Mouse (Mus musculus) olfactory bulb, adult 2 months (tissue): ENCODE data around the gene Mif. TPM values are rescaled to one million over a fixed set of nuclear protein-coding genes. Genes with fewer than 3 reads are reported as not detected.
"Not testable (repeated sequence)": the region's sequence is repeated elsewhere in the genome, so short reads cannot be mapped to it uniquely, and the experiment has no call there.

ENCODE experiments used
- H3K27ac ChIP-seq: fragments of 200-500 bp; 2 replicates; pipeline ENCODE4 v1.5.1; 2012; ENCODE audit warnings: low read depth, low read length; ENCODE audit not compliant: insufficient read depth
- H3K4me1 ChIP-seq: fragments of 200-500 bp; 2 replicates; pipeline ENCODE4 v1.6.1; 2012; ENCODE audit warnings: low read length; ENCODE audit not compliant: control insufficient read depth, insufficient read depth
- H3K4me3 ChIP-seq: fragments of 200-500 bp; 2 replicates; pipeline ENCODE4 v1.5.1; 2012; ENCODE audit warnings: mild to moderate bottlenecking, low read depth, low read length, moderate library complexity; ENCODE audit not compliant: insufficient read depth
- CTCF ChIP-seq: fragments of 200-500 bp; IDR thresholded peaks from 2 replicates; pipeline ENCODE4 v1.5.1; 2012; ENCODE audit warnings: low read depth, mild to moderate bottlenecking, low read length, moderate library complexity; ENCODE audit not compliant: insufficient read depth
- POLR2A ChIP-seq: fragments of 200-500 bp; IDR thresholded peaks from 2 replicates; pipeline ENCODE4 v1.6.1; 2012; ENCODE audit warnings: mild to moderate bottlenecking, low read depth, low read length, moderate library complexity; ENCODE audit not compliant: insufficient read depth
- WGBS: fragments of 180-500 bp; shearing (Covaris S2); methylation state at CpG from one replicate; pipeline ENCODE4 v1.1.7; 2018; 5-methylcytosine and 5-hydroxymethylcytosine counted together
- polyA plus RNA-seq: library from polyadenylated mRNA; stranded (reverse); fragments of >200 nt; gene quantifications from 2 replicates; pipeline ENCODE4 v1.2.4, GENCODE M21; 2012; ENCODE audit warnings: low replicate concordance; ENCODE audit not compliant: missing spikeins, insufficient read depth, insufficient read length

Mif gene
- polyA plus RNA-seq, 1 experiment = not detected

DNA sequence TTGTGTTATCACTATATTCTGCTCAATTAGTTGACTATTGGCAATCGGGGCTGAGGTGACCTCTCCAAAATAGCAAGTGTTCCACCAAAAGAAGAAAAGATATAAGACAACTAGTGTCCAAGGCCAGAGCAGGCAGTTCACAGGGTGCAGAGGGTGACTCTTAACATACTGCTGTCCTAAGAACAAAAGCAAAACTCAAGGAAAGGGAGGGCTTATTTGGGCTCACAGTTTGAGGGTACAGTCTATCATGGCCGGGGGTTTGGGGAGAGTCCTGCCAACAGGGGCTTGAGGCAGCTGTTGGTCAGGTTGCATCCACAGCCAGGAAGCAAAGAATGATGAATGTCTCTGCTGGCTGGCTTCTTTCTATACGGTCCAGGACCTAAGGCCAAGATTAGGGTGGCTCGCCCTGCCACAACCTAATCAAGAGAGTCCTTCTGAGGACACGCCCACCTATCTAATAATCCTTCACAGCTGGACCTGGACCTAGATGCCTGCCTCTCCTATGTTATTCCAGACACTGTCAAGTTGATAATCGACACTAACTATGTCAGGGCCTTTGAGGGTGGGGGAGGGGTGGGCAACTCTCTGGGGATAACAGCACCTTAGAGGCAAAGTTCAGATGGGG is 14.6 kb downstream of the Mif start:
- 85% methylated on average over 6 of the region's 6 CpGs for WGBS
- Histone ChIP-seq H3K4me1 (no peaks in the 10 kb centered on the region), H3K4me3 (no peak overlapping the region), H3K27ac (no peak overlapping the region)
- TF ChIP-seq POLR2A (no peak), CTCF (no peak)

DNA sequence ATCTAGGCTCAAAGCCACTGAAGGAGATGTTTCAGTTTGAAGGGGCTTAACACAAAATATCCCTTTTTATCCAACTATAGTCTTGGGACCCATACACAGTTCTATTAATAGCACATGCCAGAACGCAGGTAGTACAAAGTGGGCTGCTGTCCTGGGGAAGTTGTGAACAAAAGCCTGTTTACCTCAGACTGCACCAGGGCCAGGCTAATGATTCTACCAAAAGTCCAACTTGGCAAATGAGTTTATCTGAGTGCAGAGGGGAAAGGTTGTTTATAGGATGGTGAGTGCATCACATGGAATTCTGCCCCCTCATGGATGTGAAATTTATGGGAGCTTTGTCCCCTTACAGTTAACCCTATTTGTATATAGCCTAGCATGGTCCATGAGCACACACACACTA is 15.2 kb downstream of the Mif start:
- no peak for TF ChIP-seq POLR2A
- TF ChIP-seq CTCF = no peak
- H3K4me3 ChIP-seq = no peak overlapping the region
- no peaks in the 10 kb centered on the region for H3K4me1 ChIP-seq
- H3K27ac ChIP-seq = no peak overlapping the region
- WGBS = 26% methylated on average over 1 of the region's 1 CpGs

DNA sequence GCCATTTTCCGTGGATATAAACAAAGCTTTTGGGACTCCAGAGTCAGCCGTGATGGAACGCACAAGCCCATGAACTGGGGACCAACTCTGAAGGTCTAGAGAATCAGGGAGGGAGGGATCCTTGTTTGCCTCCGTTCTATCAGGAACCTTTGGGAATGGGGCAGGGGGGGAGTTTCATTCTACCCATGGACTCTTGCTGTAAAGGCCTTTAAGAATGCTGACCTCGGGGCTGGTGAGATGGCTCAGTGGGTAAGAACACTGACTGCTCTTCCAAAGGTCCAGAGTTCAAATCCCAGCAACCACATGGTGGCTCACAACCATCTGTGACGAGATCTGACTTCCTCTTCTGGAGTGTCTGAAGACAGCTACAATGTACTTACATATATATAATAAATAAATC is 16.1 kb downstream of the Mif start:
- H3K27ac ChIP-seq, H3K4me1 ChIP-seq, H3K4me3 ChIP-seq: not testable (repeated sequence)
- 85% methylated on average over 6 of the region's 6 CpGs for WGBS

DNA sequence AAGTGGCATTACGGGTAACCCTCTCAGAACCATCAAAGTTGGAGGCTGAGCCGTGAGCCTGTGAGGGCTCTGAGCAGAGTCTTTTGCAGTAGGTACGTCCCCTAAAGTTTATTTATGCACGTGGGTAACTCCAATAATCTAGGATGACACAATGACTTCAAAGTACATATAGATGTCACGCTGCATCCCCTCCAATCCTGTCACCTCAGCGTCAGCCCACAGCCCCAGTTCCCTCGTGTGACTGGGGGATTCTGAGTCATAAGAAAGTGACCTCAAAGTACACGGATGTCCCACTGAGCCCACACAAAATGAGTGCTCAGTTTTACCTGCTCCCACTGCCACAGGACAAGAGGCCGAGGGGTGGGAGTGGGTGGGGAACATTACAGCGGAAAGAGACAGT is 20.9 kb downstream of the Mif start:
- 93% methylated on average over 10 of the region's 10 CpGs for WGBS
- Histone ChIP-seq H3K4me1 (peaks cover 15% of the 10 kb centered on the region), H3K4me3 (no peak overlapping the region), H3K27ac (no peak overlapping the region)
- TF ChIP-seq CTCF (no peak), POLR2A (no peak)

DNA sequence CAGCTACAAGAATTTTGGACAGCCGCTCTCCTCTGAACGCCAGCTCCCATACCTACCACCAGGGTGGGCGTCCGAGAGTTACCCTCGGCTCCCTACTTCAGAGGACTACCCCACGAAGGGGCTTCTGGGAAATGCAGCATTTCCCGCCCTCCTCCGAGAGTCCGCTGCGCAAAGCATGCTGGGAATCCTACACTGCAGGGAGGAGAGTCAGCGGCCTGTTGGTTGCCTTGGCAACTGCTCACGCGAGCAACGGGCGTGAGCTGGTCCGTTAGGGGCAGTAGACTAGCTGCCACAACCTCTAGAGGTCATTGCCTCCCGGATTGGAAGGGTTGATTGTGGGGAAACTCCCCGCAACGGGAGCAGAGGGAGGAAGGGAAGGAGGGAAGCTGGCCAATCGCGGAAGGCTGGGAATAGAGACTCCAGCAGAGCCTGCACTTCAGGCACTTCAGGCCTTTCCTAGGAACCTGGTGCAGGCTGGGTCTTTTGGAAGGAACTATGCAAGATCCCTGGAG is 22.7 kb downstream of the Mif start, which contains the start of gene Gstt2:
TSS of gene Gstt2 (minus strand) at position 177 of the 512 bp plus-strand sequence.
- TF ChIP-seq POLR2A (0 out of 2 replicates have a peak, but pooled peaks have one; percentile 59), CTCF (no peak)
- Histone ChIP-seq H3K4me1 (peaks cover 18% of the 10 kb centered on the region), H3K4me3 (peak within 1 kb of the TSS; percentile 55), H3K27ac (peak within 1 kb of the TSS; percentile 74)
- under 1% methylated on average over 21 of the region's 21 CpGs for WGBS

DNA sequence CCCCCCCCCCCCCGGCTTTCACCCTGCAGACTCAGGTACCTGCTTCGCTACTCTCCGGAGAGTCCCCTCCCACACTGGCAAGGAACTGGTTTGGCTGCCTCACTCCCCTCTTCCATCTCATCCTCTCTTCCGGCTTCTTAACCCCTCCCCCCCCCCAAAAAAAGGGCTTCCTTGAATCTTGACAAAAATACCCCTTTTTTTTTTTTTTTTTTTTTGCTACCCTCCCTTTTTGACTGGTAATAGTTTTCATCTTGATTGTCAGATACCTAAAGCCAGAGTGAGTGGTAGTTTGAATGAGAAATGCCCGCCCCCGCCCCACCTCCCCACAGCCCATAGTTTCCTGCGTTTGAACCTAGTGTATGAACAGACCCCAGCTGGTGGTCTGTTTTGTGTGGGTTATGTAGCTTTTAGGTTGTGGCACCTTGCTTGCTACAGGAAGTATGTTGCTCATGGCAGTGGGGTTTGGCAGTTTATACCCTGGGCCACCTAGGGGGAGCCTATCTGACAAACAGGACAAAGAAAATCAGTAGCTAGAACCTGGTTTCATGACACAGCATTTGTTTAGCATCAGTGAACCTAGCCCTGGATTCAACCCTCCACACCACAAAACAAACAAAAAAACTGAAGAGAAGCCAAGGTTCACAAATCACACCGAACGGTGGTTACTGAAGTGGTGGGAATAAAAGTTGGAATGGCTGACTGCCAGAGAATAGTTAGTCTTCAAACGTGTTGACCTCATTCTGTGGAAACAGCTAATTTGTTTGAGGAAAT is 24.1 kb downstream of the Mif start:
- peaks cover 19% of the 10 kb centered on the region for H3K4me1 ChIP-seq
- 14% methylated on average over 10 of the region's 10 CpGs for WGBS
- no peak overlapping the region for H3K4me3 ChIP-seq
- no peak overlapping the region for H3K27ac ChIP-seq
- TF ChIP-seq POLR2A (no peak), CTCF (no peak)

DNA sequence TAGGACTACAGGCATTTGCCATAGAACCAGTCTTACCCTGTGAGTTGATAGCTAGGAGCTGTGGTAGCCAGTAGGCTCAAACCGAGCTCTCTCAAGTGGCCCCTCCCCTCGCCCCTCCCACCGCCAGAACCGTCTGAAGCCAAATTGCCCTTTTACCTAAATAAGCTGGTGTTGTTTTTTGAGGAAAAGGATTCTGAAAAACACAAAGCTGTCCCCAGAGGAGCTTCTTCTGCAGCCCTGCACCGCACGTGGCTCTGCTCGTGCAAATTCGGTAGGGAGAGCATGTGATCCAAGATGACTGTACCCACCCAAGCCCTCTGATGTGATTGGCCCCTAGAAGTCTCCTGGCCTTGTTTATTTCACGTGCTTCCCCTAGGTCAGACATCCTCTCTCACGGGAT is 24.7 kb downstream of the Mif start:
- 2% methylated on average over 10 of the region's 10 CpGs for WGBS
- no peak for TF ChIP-seq CTCF
- no peak for TF ChIP-seq POLR2A
- H3K27ac ChIP-seq = 0 out of 2 replicates have a peak overlapping the region, but pooled peaks have one; percentile 31
- peak overlapping the region; percentile 29 for H3K4me3 ChIP-seq
- H3K4me1 ChIP-seq = peaks cover 19% of the 10 kb centered on the region

DNA sequence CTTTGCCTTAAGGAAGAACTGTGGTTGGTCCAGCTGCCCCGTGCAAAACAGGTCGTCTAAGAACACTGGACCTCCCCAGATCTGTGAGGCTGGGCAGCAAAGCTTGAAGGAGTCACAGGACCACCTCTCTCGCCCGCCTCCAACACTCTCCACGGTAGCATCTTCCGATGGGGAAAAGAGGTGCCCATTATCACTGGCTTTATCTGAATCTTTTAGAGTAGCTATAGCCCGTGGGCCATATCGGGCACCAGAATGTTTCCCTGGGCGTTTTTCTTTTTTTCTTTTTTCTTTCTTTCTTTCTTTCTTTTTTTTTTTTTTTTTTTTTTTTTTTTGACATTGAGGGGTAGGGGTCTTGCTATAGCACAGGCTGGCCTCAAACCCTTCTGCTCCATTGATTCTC is 25.3 kb downstream of the Mif start:
- Histone ChIP-seq H3K4me3 (peak overlapping the region; percentile 41), H3K27ac (0 out of 2 replicates have a peak overlapping the region, but pooled peaks have one; percentile 31), H3K4me1 (peaks cover 19% of the 10 kb centered on the region)
- whole genome bisulfite sequencing = 22% methylated on average over 9 of the region's 9 CpGs
- no peak for TF ChIP-seq CTCF
- no peak for TF ChIP-seq POLR2A

DNA sequence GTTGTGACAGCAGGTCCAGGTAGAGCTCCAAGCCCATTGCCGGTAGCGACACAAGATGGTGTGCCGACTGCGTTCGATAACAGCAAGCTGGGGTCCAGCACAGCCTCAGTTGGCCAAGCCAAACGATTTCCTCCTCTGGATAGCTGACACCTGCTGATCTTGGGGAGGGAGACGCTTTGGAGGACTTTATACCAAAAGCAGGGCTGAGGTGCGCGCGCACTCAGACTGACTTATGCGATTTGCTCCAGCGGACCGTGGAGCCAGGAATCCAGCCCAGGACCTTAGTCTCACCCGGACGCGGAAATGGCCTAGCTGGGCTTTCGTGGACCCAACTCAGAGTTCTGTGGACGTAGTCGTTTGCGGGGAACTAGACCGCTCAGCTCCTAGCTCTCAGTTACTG is 25.8 kb downstream of the Mif start:
- 0 out of 2 replicates have a peak overlapping the region, but pooled peaks have one; percentile 32 for H3K27ac ChIP-seq
- peaks cover 19% of the 10 kb centered on the region for H3K4me1 ChIP-seq
- TF ChIP-seq POLR2A (no peak), CTCF (no peak)
- peak overlapping the region; percentile 41 for H3K4me3 ChIP-seq
- WGBS = 6% methylated on average over 21 of the region's 21 CpGs
